Mouse (Mus musculus): ENCODE data around the gene Ttyh2. TPM values are rescaled to one million over a fixed set of nuclear protein-coding genes. Genes with fewer than 3 reads are reported as not detected.

The Ttyh2 gene
- polyA plus RNA-seq (2012; rRNA removed): 29.1 and 33.1 TPM in 2 replicates

DNA sequence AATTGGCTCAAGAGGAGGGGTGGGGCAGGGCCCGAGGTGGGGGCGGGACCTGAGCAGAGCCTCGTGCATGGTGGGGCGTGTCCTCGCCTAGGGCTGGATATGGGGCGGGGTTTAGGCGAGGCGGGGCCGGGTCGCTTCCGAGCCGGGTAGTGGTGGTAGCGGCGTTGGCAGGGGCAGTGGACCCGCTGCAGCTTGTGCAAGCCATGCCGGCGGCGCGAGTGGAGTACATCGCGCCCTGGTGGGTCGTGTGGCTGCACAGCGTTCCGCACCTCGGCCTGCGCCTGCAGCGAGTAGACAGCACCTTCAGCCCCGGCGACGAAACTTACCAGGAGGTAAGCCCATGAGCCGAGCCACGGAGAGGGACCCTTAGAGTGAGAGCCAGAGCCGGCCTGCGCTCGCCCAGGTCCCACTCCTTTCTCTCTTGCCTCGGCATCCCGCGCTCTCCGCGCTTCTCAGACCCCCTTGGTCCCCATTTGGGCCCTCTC, at the start of gene Ttyh2:
Gene Ttyh2 (plus strand): TSS at position 91 of the 485 bp plus-strand sequence.
- Histone ChIP-seq H3K27ac (ENCODE audit: insufficient read depth, low read length) (peak within 1 kb of the TSS; percentile 24; the same call in 1 of the 2 replicates), H3K4me1 (ENCODE audit: control insufficient read depth, insufficient read depth, low read length) (0 out of 2 replicates have a peak, but pooled peaks cover 3% of the 10 kb centered on the region), H3K4me3 (ENCODE audit: insufficient read depth, low read length) (peak within 1 kb of the TSS; percentile 46)
- TF ChIP-seq CTCF (IDR thresholded peaks at IDR 0.05; ENCODE audit: extremely low read depth, insufficient read depth, low read length) (no peak), POLR2A (IDR thresholded peaks at IDR 0.05; ENCODE audit: extremely low read depth, insufficient read depth, low read length) (0 out of 2 replicates have a peak, but pooled peaks have one; percentile 30)

DNA sequence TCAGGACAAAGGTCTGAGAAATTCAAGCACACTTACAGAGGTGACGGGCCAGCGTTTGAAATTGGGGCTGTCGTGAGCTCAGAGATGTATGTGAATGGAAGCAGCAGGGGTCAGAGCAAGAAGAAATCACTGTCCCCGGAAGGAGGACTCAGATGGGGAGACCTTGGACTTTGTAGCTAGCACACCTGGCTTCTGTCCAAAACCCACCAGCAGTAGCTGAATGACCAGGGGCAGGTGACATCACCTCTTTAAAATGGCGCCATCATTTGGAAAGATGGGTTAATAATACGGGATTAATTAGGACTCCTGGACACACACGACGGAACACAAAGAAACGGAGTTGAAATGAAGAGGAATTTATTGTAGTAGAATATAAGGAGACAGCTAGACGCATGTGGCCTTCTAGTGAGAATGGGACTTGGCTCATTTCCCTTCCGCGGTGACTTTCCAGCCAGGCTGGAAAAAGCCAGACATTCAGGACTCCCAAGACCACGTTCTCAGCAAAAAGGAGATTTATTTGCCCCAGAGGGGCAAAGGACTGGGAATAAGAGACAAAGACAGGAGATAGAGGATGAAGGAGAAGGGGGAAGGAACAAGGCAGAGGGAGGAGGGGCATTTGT, 49.0 kb upstream of the Ttyh2 start:
- Histone ChIP-seq H3K4me3 (ENCODE audit: insufficient read depth, low read length) (no peak overlapping the region), H3K27ac (ENCODE audit: insufficient read depth, low read length) (no peak overlapping the region), H3K4me1 (ENCODE audit: control insufficient read depth, insufficient read depth, low read length) (no peaks in the 10 kb centered on the region)
- TF ChIP-seq POLR2A (IDR thresholded peaks at IDR 0.05; ENCODE audit: extremely low read depth, insufficient read depth, low read length) (no peak), CTCF (IDR thresholded peaks at IDR 0.05; ENCODE audit: extremely low read depth, insufficient read depth, low read length) (no peak)

DNA sequence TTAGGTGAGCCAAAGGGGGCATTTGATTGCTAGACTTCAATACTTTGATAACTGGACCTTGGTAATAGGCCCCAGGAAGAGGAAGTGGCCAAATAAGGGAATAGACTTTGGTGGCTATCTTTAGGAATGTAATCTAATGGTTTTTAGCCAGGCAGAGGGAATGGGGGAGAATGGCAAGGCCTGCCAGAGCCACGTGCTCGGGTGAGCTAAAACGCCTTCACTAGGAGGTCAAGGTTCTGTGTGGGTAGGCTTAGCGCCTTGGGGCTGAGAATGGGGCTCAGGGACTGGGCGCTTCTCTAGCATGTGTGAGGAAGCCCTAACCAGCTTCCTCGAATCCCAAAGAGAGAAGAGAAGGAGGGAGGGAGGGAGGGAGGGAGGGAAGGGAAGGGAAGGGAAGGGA, 48.2 kb upstream of the Ttyh2 start:
- no peak overlapping the region for H3K27ac ChIP-seq (ENCODE audit: insufficient read depth, low read length)
- no peak overlapping the region for H3K4me3 ChIP-seq (ENCODE audit: insufficient read depth, low read length)
- no peak for TF ChIP-seq CTCF (IDR thresholded peaks at IDR 0.05; ENCODE audit: extremely low read depth, insufficient read depth, low read length)
- TF ChIP-seq POLR2A (IDR thresholded peaks at IDR 0.05; ENCODE audit: extremely low read depth, insufficient read depth, low read length): no peak
- no peaks in the 10 kb centered on the region for H3K4me1 ChIP-seq (ENCODE audit: control insufficient read depth, insufficient read depth, low read length)

DNA sequence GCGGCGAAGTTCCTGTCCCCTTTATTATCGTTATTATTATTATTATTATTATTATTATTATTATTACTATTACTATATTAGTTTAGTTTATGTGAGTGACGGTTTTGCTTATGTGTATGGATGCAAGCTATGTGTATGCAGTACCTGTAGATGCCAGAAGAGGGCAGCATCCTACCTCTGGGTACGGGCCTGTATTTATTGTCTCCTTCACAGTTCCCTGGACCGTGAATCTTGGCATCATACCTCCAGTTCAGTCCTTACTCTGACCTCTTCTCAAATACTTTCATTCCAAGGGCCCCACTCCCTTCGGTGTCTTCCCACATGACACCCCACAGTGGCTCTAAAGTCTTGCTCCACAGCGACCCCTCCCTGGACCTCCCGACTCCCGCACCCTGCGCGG, 47.2 kb upstream of the Ttyh2 start:
- H3K4me3 ChIP-seq (ENCODE audit: insufficient read depth, low read length): no peak overlapping the region
- no peaks in the 10 kb centered on the region for H3K4me1 ChIP-seq (ENCODE audit: control insufficient read depth, insufficient read depth, low read length)
- TF ChIP-seq CTCF (IDR thresholded peaks at IDR 0.05; ENCODE audit: extremely low read depth, insufficient read depth, low read length) (no peak; the same call in 1 of the 2 replicates), POLR2A (IDR thresholded peaks at IDR 0.05; ENCODE audit: extremely low read depth, insufficient read depth, low read length) (no peak)
- no peak overlapping the region for H3K27ac ChIP-seq (ENCODE audit: insufficient read depth, low read length)

DNA sequence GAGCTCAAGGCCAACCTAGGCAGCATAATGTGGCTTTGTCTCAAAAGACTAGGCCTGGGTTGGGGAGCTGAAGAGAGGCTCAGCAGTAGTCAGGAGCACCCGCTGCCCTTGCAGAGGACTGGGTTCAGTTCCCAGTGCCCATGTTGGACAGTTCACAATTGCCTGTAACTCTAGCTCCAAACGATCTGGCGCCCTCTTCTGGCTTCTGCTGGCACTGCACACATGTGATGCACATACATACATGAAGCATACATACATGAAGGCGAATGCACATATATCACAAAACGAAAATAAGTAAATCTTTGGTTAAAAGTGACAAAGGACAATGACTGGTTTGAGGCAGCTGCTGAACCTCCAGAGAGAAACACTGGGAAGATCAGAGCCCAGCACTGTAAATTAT, 45.2 kb upstream of the Ttyh2 start:
- no peaks in the 10 kb centered on the region for H3K4me1 ChIP-seq (ENCODE audit: control insufficient read depth, insufficient read depth, low read length)
- no peak overlapping the region for H3K27ac ChIP-seq (ENCODE audit: insufficient read depth, low read length)
- no peak overlapping the region for H3K4me3 ChIP-seq (ENCODE audit: insufficient read depth, low read length)
- TF ChIP-seq POLR2A (IDR thresholded peaks at IDR 0.05; ENCODE audit: extremely low read depth, insufficient read depth, low read length) (no peak), CTCF (IDR thresholded peaks at IDR 0.05; ENCODE audit: extremely low read depth, insufficient read depth, low read length) (no peak)

DNA sequence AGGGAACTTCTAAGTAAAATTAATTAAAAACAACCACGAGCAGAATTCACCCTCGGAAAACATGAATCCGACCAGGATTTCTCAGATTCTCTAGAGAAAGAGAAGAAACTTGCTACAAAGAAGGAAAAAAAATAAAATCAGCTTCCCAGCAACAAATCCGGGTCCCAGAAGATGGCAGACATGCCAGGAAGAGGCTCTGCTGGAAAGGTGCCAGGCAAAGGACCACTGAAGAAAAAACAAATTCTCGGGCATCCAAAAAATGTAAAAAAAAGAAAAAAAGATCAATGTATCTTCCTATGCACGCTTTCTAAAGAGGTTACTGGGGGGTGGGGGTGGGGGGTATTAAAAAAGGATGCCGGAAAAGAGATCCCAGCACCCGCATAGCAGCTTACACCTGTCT, 43.0 kb upstream of the Ttyh2 start:
- no peak overlapping the region for H3K27ac ChIP-seq (ENCODE audit: insufficient read depth, low read length)
- no peak for TF ChIP-seq CTCF (IDR thresholded peaks at IDR 0.05; ENCODE audit: extremely low read depth, insufficient read depth, low read length)
- TF ChIP-seq POLR2A (IDR thresholded peaks at IDR 0.05; ENCODE audit: extremely low read depth, insufficient read depth, low read length): no peak
- no peaks in the 10 kb centered on the region for H3K4me1 ChIP-seq (ENCODE audit: control insufficient read depth, insufficient read depth, low read length)
- no peak overlapping the region for H3K4me3 ChIP-seq (ENCODE audit: insufficient read depth, low read length)

DNA sequence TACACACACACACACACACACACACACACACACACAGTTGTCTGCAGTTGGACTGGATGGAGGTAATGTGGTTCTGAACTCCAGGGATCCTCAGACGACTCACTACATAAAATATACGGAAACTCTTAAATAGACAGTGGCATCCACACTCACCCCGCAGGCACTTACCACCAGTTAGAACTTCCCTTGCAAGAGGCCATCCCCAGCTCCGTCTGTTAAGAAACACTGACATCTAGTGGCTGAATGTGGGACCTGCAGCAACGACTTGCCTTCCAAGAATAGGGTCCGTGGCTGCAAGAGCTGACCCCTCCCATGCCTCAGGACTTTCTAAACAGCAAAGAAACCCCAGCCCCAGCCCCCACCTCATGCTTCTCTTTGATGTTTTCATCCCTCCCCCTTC, 38.9 kb upstream of the Ttyh2 start:
- H3K4me3 ChIP-seq (ENCODE audit: insufficient read depth, low read length): no peak overlapping the region
- no peak overlapping the region for H3K27ac ChIP-seq (ENCODE audit: insufficient read depth, low read length)
- H3K4me1 ChIP-seq (ENCODE audit: control insufficient read depth, insufficient read depth, low read length): no peaks in the 10 kb centered on the region
- peak; percentile 98 for TF ChIP-seq CTCF (IDR thresholded peaks at IDR 0.05; ENCODE audit: extremely low read depth, insufficient read depth, low read length)
- no peak for TF ChIP-seq POLR2A (IDR thresholded peaks at IDR 0.05; ENCODE audit: extremely low read depth, insufficient read depth, low read length)

DNA sequence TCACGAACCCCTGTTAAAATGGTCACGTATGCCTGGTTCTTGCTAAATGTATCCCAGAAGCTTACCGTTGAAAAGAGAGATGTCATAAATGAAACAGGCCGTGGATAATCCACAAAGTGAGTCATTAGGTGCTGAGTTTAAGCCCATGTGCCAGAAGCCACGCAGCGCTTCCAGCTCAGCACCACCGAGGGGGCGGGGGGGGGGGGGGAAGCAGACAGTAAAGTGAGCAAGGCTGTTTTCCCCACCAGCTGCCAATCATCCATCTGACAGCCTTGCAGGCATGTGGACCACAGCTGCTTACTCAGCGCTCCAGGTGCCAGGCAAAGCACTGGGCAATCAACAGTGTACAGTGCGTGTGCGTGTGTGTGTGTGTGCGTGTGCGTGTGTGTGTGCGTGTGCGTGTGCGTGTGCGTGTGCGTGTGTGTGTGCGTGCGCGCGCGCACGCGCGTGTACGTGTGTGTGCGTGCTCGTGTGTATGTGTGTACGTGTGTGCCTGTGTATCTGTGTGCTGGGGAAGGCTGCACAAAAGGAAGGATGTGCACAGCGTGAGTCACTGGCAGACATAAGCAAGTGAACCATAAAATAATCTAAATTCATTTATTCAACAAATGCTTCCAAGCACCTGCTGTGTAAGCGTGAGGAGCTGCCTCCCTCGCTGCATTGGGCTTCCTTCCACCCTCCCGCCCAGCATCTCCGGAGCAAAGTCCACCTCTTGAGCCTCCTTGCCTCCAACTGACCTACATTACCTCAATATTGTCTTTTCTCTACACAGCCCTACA, 38.3 kb upstream of the Ttyh2 start:
- H3K4me3 ChIP-seq (ENCODE audit: insufficient read depth, low read length): no peak overlapping the region

DNA sequence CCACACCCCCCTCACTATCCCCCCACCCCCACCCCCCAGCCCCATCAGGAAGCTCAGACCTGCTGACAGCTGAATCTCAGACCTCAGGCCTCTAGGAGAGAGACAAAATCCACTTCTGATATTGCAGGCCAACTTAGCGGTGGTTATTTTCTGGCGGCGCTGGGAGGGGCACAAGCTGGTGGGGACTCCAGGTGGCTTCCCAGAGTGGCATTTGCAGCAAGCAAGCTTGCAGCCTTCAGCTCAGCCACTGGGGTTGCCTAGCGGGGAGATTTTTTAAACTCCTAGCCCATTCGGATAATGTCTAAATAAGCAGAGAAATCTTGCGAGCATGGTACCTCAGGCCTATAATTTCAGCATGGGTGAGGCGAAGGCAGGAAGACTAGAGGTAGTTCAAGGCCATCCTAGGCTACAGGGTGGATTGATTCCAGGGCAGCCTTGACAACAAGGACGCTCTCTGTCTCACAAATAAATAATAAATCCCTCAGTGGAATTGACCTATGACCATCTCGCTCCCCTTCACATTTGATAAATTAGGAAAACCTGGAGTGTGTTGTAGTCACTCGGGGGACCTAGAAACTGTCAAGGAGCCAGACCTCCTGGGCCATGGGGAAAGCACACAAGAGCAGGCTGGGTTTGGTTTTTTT, 36.5 kb upstream of the Ttyh2 start:
- Histone ChIP-seq H3K4me1 (ENCODE audit: control insufficient read depth, insufficient read depth, low read length) (no peaks in the 10 kb centered on the region), H3K4me3 (ENCODE audit: insufficient read depth, low read length) (no peak overlapping the region), H3K27ac (ENCODE audit: insufficient read depth, low read length) (no peak overlapping the region)
- TF ChIP-seq POLR2A (IDR thresholded peaks at IDR 0.05; ENCODE audit: extremely low read depth, insufficient read depth, low read length): no peak
- no peak for TF ChIP-seq CTCF (IDR thresholded peaks at IDR 0.05; ENCODE audit: extremely low read depth, insufficient read depth, low read length)

More for the DNA sequence above, 38.3 kb upstream of the Ttyh2 start:
- no peak for TF ChIP-seq POLR2A (IDR thresholded peaks at IDR 0.05; ENCODE audit: extremely low read depth, insufficient read depth, low read length)
- H3K4me1 ChIP-seq (ENCODE audit: control insufficient read depth, insufficient read depth, low read length): no peaks in the 10 kb centered on the region
- H3K27ac ChIP-seq (ENCODE audit: insufficient read depth, low read length): no peak overlapping the region
